Mouse (Mus musculus): ENCODE results near the gene Atp8b5.

- TF ChIP-seq GATA1 (IDR thresholded peaks at IDR 0.05; ENCODE audit: low read length) (no peak), TAL1 (IDR thresholded peaks at IDR 0.05; ENCODE audit: low read length) (no peak)
Measured at GRCm38 (mm10) chr4:43418973-43419656, 152.2 kb downstream of the Atp8b5 start.

Data from erythroblast, embryonic 14.5 days (primary cell).